Mouse (Mus musculus) forebrain, postnatal 0 days (tissue): ENCODE measurements around the gene Nmd3. TPM values are rescaled to one million over a fixed set of nuclear protein-coding genes. Genes with fewer than 3 reads are reported as not detected.

Experiments used
- ATAC-seq: fragments of 200-750 bp; cut with Nextera tagmentation; 2 replicates; pipeline ENCODE4 v1.8.0; 2017; ENCODE audit warnings: mild to moderate bottlenecking, moderate library complexity
- DNase-seq: peaks from one replicate; pipeline ENCODE4 v3.0.0-alpha.2; 2015
- H3K27ac ChIP-seq: fragments of 300-500 bp; sonication (generic); 2 replicates; pipeline ENCODE4 v1.5.1; 2014; ENCODE audit warnings: low read depth, mild to moderate bottlenecking, antibody characterized with exemption, low read length, moderate library complexity, mixed read lengths
- H3K27me3 ChIP-seq: fragments of 300-500 bp; sonication (generic); 2 replicates; pipeline ENCODE4 v1.6.1; 2014; ENCODE audit warnings: mild to moderate bottlenecking, low read length, mixed read lengths; ENCODE audit not compliant: insufficient read depth
- H3K36me3 ChIP-seq: fragments of 300-500 bp; sonication (generic); 2 replicates; pipeline ENCODE4 v1.6.1; 2014; ENCODE audit warnings: mild to moderate bottlenecking, moderate library complexity; ENCODE audit not compliant: insufficient read depth
- H3K4me1 ChIP-seq: fragments of 300-500 bp; sonication (generic); 2 replicates; pipeline ENCODE4 v1.6.1; 2014; ENCODE audit warnings: antibody characterized with exemption; ENCODE audit not compliant: insufficient read depth
- H3K4me2 ChIP-seq: fragments of 300-500 bp; sonication (generic); 2 replicates; pipeline ENCODE4 v1.6.1; 2014; ENCODE audit warnings: low read depth, mild to moderate bottlenecking, moderate library complexity
- H3K4me3 ChIP-seq: fragments of 300-500 bp; sonication (generic); 2 replicates; pipeline ENCODE4 v1.5.1; 2014; ENCODE audit warnings: low read depth, low read length, mixed read lengths
- H3K9ac ChIP-seq: fragments of 300-500 bp; sonication (generic); 2 replicates; pipeline ENCODE4 v1.6.1; 2014; ENCODE audit warnings: mild to moderate bottlenecking
- H3K9me3 ChIP-seq: fragments of 300-500 bp; sonication (generic); 2 replicates; pipeline ENCODE4 v1.6.1; 2016; ENCODE audit warnings: low read length
- CTCF ChIP-seq: sonication (generic); IDR thresholded peaks from 2 replicates; pipeline ENCODE4 v1.5.1; 2016; ENCODE audit warnings: antibody characterized with exemption, control low read depth, low read depth
- WGBS: fragments of 180-500 bp; shearing (Covaris S2); extraction: QIAGEN DNeasy Blood & Tissue Kit; methylation state at CpG from one replicate; pipeline ENCODE4 v1.1.7; 2014; 5-methylcytosine and 5-hydroxymethylcytosine counted together
- polyA plus RNA-seq: library from polyadenylated mRNA; unstranded; fragments of >200 nt; fragmentation: Nextera tagmentation; extraction: Ambion mirVana; gene quantifications from 2 replicates; pipeline ENCODE4 v1.2.1, GENCODE M21; 2015
- total RNA-seq: library from RNA; depleted of rRNA; stranded (reverse); fragments of >200 nt; gene quantifications from 2 replicates; pipeline ENCODE4 v1.2.3, GENCODE M21; 2014; rRNA removed

Nmd3 gene
- total and polyA plus RNA-seq, 2 experiments from 2014 or later = 30.5 to 62.8 TPM

GRCm38 (mm10) chr3:69797533-69797932 lies 75.7 kb downstream of the Nmd3 start:
- Histone ChIP-seq H3K27ac (no peak overlapping the region), H3K4me2 (no peak overlapping the region), H3K27me3 (no peaks in the 10 kb centered on the region), H3K4me1 (no peaks in the 10 kb centered on the region), H3K36me3 (no peaks in the 10 kb centered on the region), H3K9ac (no peak overlapping the region), H3K9me3 (no peaks in the 10 kb centered on the region), H3K4me3 (no peak overlapping the region)
- no peak for ATAC-seq
- WGBS = 73% methylated on average over 4 of the region's 4 CpGs
- DNase-seq = no peak
- no peak for TF ChIP-seq CTCF

DNA sequence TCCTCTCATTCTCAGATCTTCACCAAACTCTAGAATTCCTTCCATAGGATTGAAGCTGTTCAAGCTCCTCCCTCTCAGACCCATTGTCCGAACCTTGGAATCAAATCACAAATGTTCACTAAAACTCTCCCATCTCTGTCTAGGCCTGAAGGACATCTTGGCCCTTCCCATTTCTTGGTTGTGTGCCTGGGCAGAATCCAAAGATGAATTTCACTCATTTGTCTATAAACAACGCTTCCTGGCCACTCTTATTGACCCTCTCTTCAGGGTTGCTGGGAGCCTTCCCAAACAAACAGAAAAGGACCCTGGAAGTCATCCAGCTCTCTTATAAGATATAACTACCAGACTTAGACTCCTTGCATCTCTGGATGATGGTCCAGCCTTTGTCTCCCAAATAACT lies 76.2 kb downstream of the Nmd3 start:
- DNase-seq (no peak), ATAC-seq (no peak)
- 83% methylated on average over 2 of the region's 2 CpGs for WGBS
- no peaks in the 10 kb centered on the region for H3K9me3 ChIP-seq
- TF ChIP-seq CTCF = no peak
- no peak overlapping the region for H3K4me2 ChIP-seq
- no peak overlapping the region for H3K27ac ChIP-seq
- no peaks in the 10 kb centered on the region for H3K4me1 ChIP-seq
- H3K27me3 ChIP-seq = no peaks in the 10 kb centered on the region
- H3K36me3 ChIP-seq = no peaks in the 10 kb centered on the region
- H3K4me3 ChIP-seq = no peak overlapping the region
- H3K9ac ChIP-seq = no peak overlapping the region

DNA sequence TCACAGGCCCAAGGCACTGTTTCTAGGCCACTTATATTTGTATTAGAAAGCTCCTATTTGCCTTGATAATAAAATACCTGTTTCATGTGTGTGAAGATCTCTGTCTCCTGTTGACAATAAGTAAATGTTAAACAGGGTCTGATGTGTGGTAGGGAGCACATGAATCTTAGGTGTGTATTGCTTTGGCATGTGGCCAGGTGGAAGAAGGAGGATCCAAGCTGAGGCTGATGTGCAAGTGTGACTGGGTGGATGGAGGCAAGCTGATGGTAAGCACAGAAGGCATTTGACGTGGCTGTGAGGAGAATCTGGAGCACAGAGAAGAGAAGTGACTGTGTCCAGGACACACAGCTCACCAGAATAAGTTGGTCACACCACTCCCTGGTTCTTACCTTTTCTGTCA lies 77.3 kb downstream of the Nmd3 start:
- H3K9me3 ChIP-seq = no peaks in the 10 kb centered on the region
- H3K4me1 ChIP-seq = no peaks in the 10 kb centered on the region
- H3K9ac ChIP-seq = no peak overlapping the region
- no peak overlapping the region for H3K4me2 ChIP-seq
- DNase-seq (no peak), ATAC-seq (no peak)
- H3K27ac ChIP-seq = no peak overlapping the region
- TF ChIP-seq CTCF = no peak
- 61% methylated on average over 1 of the region's 1 CpGs for WGBS
- H3K4me3 ChIP-seq = no peak overlapping the region
- no peaks in the 10 kb centered on the region for H3K36me3 ChIP-seq
- H3K27me3 ChIP-seq = no peaks in the 10 kb centered on the region

DNA sequence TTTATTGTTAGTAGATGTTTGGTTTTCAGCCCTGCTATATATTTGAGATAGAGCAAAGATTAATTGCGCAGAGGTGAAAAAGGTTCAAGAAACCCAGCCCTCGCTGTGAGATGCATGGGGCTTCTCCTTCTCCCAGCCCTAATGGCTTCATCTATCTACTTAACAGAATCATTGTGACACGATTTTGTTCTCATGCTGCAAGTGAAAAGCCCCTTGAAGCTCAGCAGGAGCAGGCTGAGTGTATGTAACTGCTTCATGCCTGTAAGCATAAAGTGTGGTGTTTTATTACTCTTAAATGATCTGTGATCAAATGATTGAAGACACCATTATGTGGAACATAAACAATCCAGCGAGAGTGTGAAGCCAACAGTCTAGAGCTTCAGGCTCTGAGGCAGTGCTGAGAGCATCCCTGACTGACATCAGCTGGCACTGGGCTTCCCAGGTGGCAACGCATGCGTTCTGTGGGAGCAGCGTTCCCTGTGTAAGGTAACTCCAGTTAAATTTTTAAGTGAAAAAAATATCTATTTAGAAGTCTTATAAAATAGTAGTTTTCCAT lies 79.1 kb downstream of the Nmd3 start:
- Histone ChIP-seq H3K4me2 (no peak overlapping the region), H3K27ac (no peak overlapping the region)
- no peak for DNase-seq

DNA sequence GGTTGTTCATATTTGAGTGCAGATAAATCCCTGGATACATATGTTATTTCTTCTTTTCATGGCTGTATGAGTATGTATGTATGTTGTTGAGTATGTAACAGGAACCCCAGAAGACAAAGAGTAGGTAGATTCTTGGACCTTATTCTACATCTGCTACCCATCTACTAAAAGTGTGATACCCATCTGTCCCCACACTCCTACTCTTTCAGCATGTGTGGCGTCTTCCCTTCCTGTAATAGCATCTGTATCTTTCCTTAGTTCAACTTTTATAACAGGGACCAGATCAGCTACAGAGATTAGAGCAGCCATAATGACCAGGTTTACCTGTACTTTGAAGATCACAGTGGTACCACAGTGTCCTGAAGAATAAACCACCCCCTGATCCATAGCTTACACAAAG lies 81.4 kb downstream of the Nmd3 start:
- Histone ChIP-seq H3K36me3 (no peaks in the 10 kb centered on the region), H3K9me3 (no peaks in the 10 kb centered on the region), H3K4me1 (no peaks in the 10 kb centered on the region), H3K27ac (no peak overlapping the region), H3K4me2 (no peak overlapping the region), H3K4me3 (no peak overlapping the region), H3K9ac (no peak overlapping the region), H3K27me3 (no peaks in the 10 kb centered on the region)
- DNase-seq (no peak), ATAC-seq (no peak)
- 86% methylated on average over 1 of the region's 1 CpGs for WGBS
- TF ChIP-seq CTCF = no peak

More for the DNA sequence above, 79.1 kb downstream of the Nmd3 start:
- Histone ChIP-seq H3K9ac (no peak overlapping the region), H3K4me1 (no peaks in the 10 kb centered on the region), H3K4me3 (no peak overlapping the region), H3K9me3 (no peaks in the 10 kb centered on the region), H3K36me3 (no peaks in the 10 kb centered on the region), H3K27me3 (no peaks in the 10 kb centered on the region)
- WGBS = 64% methylated on average over 7 of the region's 7 CpGs
- no peak for ATAC-seq
- TF ChIP-seq CTCF = no peak

Other genes starting within 250 kb of the Nmd3 start
- gene B3galnt1, start 123.0 kb upstream of the Nmd3 start, total RNA-seq = 80.0 and 85.5 TPM in 2 replicates
- gene B3galnt1, start 123.0 kb upstream of the Nmd3 start, polyA plus RNA-seq = 79.4 and 99.4 TPM in 2 replicates
- gene Sptssb, start 138.0 kb downstream of the Nmd3 start, total RNA-seq = 0.62 and 0.67 TPM in 2 replicates
- 0.65 and 1.3 TPM in 2 replicates for gene Sptssb, start 138.0 kb downstream of the Nmd3 start, polyA plus RNA-seq